Mouse (Mus musculus) thymus, adult 2 months (tissue): ENCODE measurements around the gene 2410004B18Rik.

Experiments
- CTCF ChIP-seq: fragments of 200-500 bp; IDR thresholded peaks from 2 replicates; pipeline ENCODE4 v1.5.1; 2012; ENCODE audit warnings: mild to moderate bottlenecking, control low read depth, low read length, moderate library complexity, borderline replicate concordance; ENCODE audit not compliant: control insufficient read depth, poor library complexity, insufficient read depth; ENCODE audit errors: extremely low read depth
- POLR2A ChIP-seq: fragments of 200-500 bp; IDR thresholded peaks from 2 replicates; pipeline ENCODE4 v1.6.1; 2012; ENCODE audit warnings: mild to moderate bottlenecking, low read length, control low read depth, moderate library complexity; ENCODE audit not compliant: control insufficient read depth, poor library complexity, insufficient read depth; ENCODE audit errors: extremely low read depth

DNA sequence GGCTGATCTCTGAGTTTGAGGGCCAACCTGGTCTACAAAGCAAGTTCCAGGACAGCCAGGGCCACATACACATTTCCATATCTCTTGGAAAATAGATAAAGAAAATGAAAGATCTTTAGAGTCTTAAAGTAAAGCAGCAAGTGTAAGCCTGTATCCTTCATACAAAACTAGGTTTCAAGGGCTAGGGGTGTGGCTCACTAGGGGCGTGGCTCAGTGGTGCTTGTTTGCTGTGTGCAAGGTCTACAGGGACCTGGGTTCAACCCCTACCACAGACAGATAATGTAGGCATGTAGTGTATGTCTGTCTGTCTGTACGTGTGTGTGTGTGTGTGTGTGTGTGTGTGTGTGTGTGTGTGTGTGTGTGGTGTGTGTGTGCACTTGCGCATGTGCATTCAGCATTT, 8.1 kb downstream of the 2410004B18Rik start:
- TF ChIP-seq POLR2A (no peak), CTCF (no peak)
